Mouse (Mus musculus): ENCODE results near the gene Defa22. TPM values are rescaled to one million over a fixed set of nuclear protein-coding genes. Genes with fewer than 3 reads are reported as not detected.

The Defa22 gene
- polyA plus RNA-seq (2014; fragmentation: Illumina TruSeq; extraction: RNeasy Lipid Tissue Mini Kit (QIAGEN cat#74804); ENCODE audit: low read depth, low replicate concordance) = not detected

GRCm38 (mm10) chr8:21161977-21162376 lies at the start of gene Defa22:
Defa22 (plus strand) TSS chr8:21162277.

GRCm38 (mm10) chr8:21134342-21134741 lies 27.7 kb upstream of the Defa22 start, which contains the start of gene Defa30:
Defa30 (plus strand) TSS chr8:21134642.

GRCm38 (mm10) chr8:21191314-21191713 lies 29.2 kb downstream of the Defa22 start, which contains the start of gene Defa31:
Defa31 (plus strand) TSS chr8:21191614.

GRCm38 (mm10) chr8:21201261-21201660 lies 39.2 kb downstream of the Defa22 start, which contains the start of gene Gm15293:
Gm15293 (plus strand) TSS chr8:21201561.

Other genes with a start within 250 kb of the Defa22 start
- gene Gm6040, start 240.2 kb upstream of the Defa22 start, polyA plus RNA-seq (2014; fragmentation: Illumina TruSeq; extraction: RNeasy Lipid Tissue Mini Kit (QIAGEN cat#74804); ENCODE audit: low read depth, low replicate concordance) = not detected
- gene AY761185, start 217.6 kb upstream of the Defa22 start, polyA plus RNA-seq (2014; fragmentation: Illumina TruSeq; extraction: RNeasy Lipid Tissue Mini Kit (QIAGEN cat#74804); ENCODE audit: low read depth, low replicate concordance) = not detected
- gene Defa21, start 136.7 kb upstream of the Defa22 start, polyA plus RNA-seq (2014; fragmentation: Illumina TruSeq; extraction: RNeasy Lipid Tissue Mini Kit (QIAGEN cat#74804); ENCODE audit: low read depth, low replicate concordance) = not detected
- not detected for gene Defa23, start 107.2 kb upstream of the Defa22 start, polyA plus RNA-seq (2014; fragmentation: Illumina TruSeq; extraction: RNeasy Lipid Tissue Mini Kit (QIAGEN cat#74804); ENCODE audit: low read depth, low replicate concordance)
- not detected for gene Defa35, start 97.2 kb upstream of the Defa22 start, polyA plus RNA-seq (2014; fragmentation: Illumina TruSeq; extraction: RNeasy Lipid Tissue Mini Kit (QIAGEN cat#74804); ENCODE audit: low read depth, low replicate concordance)
- gene Defa25, start 77.8 kb upstream of the Defa22 start, polyA plus RNA-seq (2014; fragmentation: Illumina TruSeq; extraction: RNeasy Lipid Tissue Mini Kit (QIAGEN cat#74804); ENCODE audit: low read depth, low replicate concordance) = not detected
- gene Gm14851, start 66.2 kb upstream of the Defa22 start, polyA plus RNA-seq (2014; fragmentation: Illumina TruSeq; extraction: RNeasy Lipid Tissue Mini Kit (QIAGEN cat#74804); ENCODE audit: low read depth, low replicate concordance) = not detected
- not detected for gene Defa30, start 27.6 kb upstream of the Defa22 start, polyA plus RNA-seq (2014; fragmentation: Illumina TruSeq; extraction: RNeasy Lipid Tissue Mini Kit (QIAGEN cat#74804); ENCODE audit: low read depth, low replicate concordance)
- gene Defa31, start 29.3 kb downstream of the Defa22 start, polyA plus RNA-seq (2014; fragmentation: Illumina TruSeq; extraction: RNeasy Lipid Tissue Mini Kit (QIAGEN cat#74804); ENCODE audit: low read depth, low replicate concordance) = not detected
- gene Gm15293, start 39.3 kb downstream of the Defa22 start, polyA plus RNA-seq (2014; fragmentation: Illumina TruSeq; extraction: RNeasy Lipid Tissue Mini Kit (QIAGEN cat#74804); ENCODE audit: low read depth, low replicate concordance) = not detected
- not detected for gene Gm15292, start 87.5 kb downstream of the Defa22 start, polyA plus RNA-seq (2014; fragmentation: Illumina TruSeq; extraction: RNeasy Lipid Tissue Mini Kit (QIAGEN cat#74804); ENCODE audit: low read depth, low replicate concordance)
- gene Defa27, start 153.3 kb downstream of the Defa22 start, polyA plus RNA-seq (2014; fragmentation: Illumina TruSeq; extraction: RNeasy Lipid Tissue Mini Kit (QIAGEN cat#74804); ENCODE audit: low read depth, low replicate concordance) = not detected
- not detected for gene Defa29, start 164.7 kb downstream of the Defa22 start, polyA plus RNA-seq (2014; fragmentation: Illumina TruSeq; extraction: RNeasy Lipid Tissue Mini Kit (QIAGEN cat#74804); ENCODE audit: low read depth, low replicate concordance)
- not detected for gene Defa2, start 216.2 kb downstream of the Defa22 start, polyA plus RNA-seq (2014; fragmentation: Illumina TruSeq; extraction: RNeasy Lipid Tissue Mini Kit (QIAGEN cat#74804); ENCODE audit: low read depth, low replicate concordance)
- not detected for gene Defa33, start 229.5 kb downstream of the Defa22 start, polyA plus RNA-seq (2014; fragmentation: Illumina TruSeq; extraction: RNeasy Lipid Tissue Mini Kit (QIAGEN cat#74804); ENCODE audit: low read depth, low replicate concordance)

Data from adrenal gland, adult 10 weeks (tissue).